Mouse (Mus musculus) C2C12 (cell line): ENCODE data around the gene Oxnad1.

Experiments used
- CEBPB ChIP-seq: IDR thresholded peaks from one replicate; pipeline ENCODE4 v1.6.1; 2011; ENCODE audit warnings: low read depth, mild to moderate bottlenecking, control low read depth, moderate library complexity
- CTCF ChIP-seq: IDR thresholded peaks from one replicate; pipeline ENCODE4 v1.5.1; 2011; ENCODE audit not compliant: control insufficient read depth, insufficient read depth, insufficient read length
- FOSL1 ChIP-seq: IDR thresholded peaks from one replicate; pipeline ENCODE4 v1.8.0; 2011; ENCODE audit warnings: mild to moderate bottlenecking, low read length; ENCODE audit not compliant: poor library complexity, insufficient read depth, severe bottlenecking
- MAX ChIP-seq: IDR thresholded peaks from one replicate; pipeline ENCODE4 v1.6.1; 2011; ENCODE audit warnings: mild to moderate bottlenecking, control low read depth
- MYOD1 ChIP-seq: IDR thresholded peaks from one replicate; pipeline ENCODE4 v1.6.1; 2011; ENCODE audit warnings: low read depth; ENCODE audit not compliant: control insufficient read depth, insufficient read length
- MYOG ChIP-seq: IDR thresholded peaks from one replicate; pipeline ENCODE4 v1.6.1; 2011; ENCODE audit not compliant: control insufficient read depth, insufficient read length; ENCODE audit errors: extremely low read depth
- USF1 ChIP-seq: IDR thresholded peaks from one replicate; pipeline ENCODE4 v1.6.1; 2011; ENCODE audit warnings: low read depth, mild to moderate bottlenecking, control low read depth, moderate library complexity

DNA sequence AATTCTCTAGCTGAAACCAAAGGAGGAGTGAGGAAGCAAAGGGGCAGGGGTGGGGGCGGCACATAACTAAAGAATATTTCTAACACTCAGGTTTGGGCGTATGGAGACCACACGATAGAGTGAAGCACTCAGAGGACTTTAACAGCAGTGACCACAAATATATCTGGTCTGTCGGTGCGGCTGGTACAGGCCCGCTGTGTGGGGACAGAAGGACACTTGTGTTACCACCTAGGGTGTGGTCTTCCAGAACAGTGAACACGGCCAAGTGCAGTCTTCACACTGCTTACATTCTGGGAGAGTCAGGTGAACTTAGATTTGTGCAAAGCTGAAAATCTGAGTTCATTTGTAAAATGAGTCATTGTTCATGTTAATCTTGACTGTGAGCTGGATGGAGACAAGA, 12.5 kb downstream of the Oxnad1 start:
- TF ChIP-seq CTCF: no peak
- no peak for TF ChIP-seq CEBPB
- TF ChIP-seq MYOG: no peak
- TF ChIP-seq USF1: no peak
- TF ChIP-seq MAX: no peak
- no peak for TF ChIP-seq MYOD1
- TF ChIP-seq FOSL1: no peak
